Mouse (Mus musculus) layer of hippocampus, adult 8-10 months (tissue): ENCODE data around the gene Frem2. TPM values are rescaled to one million over a fixed set of nuclear protein-coding genes. Genes with fewer than 3 reads are reported as not detected.

ENCODE experiments used
- DNase-seq, 2 experiments: peaks; one replicate each; pipeline ENCODE4 v3.0.0; 2022; ENCODE audit warnings: low spot score in 2 of 2
- total RNA-seq, 4 experiments: library from RNA; stranded (reverse); gene quantifications; 2 replicates each; pipeline ENCODE4 v1.2.4; 2022

Frem2 gene
- total RNA-seq = 1 to 10 TPM; 2.4 to 2.9 (median 2.8) TPM

GRCm38 (mm10) chr3:53656878-53657561 lies at the start of gene Frem2:
Gene Frem2, minus strand, starts transcription at chr3:53657355.
- DNase-seq = peak; percentile 36 to 46

GRCm38 (mm10) chr3:53705992-53706495 lies 48.9 kb upstream of the Frem2 start:
- DNase-seq = no peak

GRCm38 (mm10) chr3:53703126-53703505 lies 46.0 kb upstream of the Frem2 start:
- DNase-seq = peak in 1 of 2 experiments; percentile 8

DNA sequence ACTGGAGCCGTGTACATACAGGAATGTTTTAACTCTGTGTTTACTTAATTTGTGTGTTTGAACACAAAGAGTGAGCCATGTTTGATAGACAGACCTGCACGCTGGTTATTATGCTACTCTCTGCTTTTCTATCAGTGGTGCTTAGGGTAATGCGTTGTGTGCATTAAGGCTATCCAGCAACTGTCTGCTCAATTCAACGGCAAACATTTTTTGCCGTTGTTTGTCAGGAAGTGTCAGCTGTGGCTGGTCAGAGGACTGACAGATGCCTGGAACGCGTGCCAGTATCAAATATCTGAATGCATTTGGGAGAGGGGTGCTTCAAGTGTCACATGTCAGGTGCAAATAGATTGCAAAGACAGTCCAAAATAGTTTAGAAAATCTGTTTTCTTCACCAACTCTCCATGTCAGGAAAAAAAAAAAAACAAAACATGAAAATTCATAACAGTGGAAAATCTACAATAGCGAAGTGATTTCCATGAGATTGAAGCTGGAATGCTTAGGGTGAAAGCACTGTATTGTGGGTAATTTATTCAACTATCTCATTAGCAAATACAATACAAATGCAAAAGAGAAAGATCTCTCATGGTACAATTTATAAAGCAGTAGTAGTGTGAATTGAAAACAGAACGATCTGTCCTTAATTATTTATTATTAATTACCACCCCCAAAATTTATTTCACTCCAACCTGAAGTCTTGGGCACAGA lies 45.4 kb upstream of the Frem2 start:
- no peak for DNase-seq

GRCm38 (mm10) chr3:53701940-53702339 lies 44.8 kb upstream of the Frem2 start:
- DNase-seq = no peak

DNA sequence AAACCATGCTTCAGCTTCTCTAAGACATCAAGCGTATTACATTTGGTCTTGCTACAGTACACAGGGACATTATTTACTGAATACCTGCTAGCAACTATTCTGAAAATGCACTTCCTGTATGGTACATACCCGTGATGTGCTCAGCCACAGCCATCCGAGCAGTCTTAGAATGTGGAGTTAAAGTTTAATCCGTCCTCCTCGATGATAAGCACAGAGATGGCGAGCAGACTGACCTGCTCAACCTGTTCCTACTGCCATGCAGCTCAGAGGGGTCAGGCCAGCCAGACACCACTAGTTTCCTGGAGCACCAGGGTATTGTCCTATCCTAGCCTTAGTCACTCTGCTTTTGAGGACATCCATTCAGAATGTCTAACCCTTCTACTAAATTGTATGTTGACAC lies 30.6 kb upstream of the Frem2 start:
- DNase-seq = no peak

DNA sequence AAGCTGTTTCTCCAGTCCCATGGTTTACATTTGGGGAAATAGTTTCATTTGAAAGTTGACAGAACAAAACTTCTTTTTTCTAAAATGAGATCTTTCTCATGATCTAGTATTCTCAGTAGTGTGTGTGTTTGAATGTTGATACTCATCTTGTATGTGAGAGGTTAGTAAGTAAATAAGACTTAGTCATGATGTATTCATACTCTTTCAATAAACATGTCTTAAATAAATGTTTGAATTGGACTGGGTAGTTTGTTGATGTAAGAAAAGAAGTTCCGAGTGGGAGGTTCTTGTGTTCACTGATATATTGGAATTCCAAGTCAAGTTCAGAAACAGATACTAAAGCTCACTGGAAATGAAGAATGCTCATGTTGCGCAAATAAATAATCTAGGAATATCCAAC lies 25.1 kb upstream of the Frem2 start:
- no peak for DNase-seq

- no peak for DNase-seq
Measured at GRCm38 (mm10) chr3:53680816-53681215, 23.7 kb upstream of the Frem2 start.

GRCm38 (mm10) chr3:53674225-53674624 lies 17.1 kb upstream of the Frem2 start:
- no peak for DNase-seq

DNA sequence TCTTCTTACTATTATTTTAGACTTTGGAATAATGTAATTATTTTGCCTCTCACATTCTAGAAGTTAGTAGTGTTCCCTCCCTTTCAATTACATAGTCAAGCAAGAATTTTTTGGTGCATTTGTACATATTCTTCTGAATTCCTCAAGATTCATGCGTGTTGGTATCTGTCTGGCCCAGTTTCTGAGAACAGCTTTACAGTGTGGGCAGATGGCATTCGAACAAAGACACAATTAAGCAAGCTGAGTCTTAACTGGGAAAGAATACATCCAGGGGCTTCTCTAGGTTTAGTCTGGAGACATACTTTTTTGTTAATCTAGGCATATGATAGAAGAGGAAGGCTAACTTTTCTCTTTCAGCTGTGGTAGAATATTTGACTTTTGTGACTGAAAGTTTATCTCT lies 12.6 kb upstream of the Frem2 start:
- DNase-seq = peak; percentile 17 to 31

DNA sequence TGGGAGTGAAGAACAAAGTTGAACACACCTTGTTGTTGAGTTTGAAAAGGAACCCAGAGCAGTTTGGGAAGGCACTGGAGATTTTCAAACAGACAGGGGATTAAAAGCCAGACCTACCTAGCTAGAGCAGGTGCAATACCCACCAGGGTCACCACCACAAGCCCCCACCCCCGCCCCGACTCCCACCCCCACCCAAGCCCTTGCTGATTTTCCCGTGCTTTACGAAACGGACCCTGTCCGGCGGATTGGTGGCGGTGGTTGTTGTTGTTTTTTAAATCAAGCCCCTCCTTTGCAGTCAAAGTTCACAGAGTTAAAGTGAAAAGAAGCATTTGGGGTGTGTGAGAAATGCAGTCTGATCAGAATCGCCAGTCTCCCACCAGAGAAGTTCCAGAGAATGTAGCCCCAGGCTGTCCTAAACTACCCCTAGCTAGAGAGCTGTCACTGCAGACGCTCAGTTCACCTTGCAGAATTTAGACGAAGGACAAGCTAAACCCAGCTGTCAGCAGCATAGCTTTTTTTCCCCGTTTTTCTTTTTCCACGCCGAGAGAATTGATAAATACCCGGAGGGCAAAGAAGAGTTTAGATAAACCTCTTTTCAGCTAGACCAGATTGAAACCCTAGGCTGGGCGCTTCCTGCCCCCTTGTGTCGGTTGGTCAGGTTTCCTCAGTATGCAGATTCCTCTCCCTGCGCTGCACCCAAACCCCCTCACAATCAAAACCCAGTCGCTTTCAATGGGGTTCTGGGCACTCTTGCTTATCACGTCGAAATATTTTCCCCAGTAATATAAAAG lies 784 bp upstream of the Frem2 start:
- peak in 1 of 2 experiments; percentile 21 for DNase-seq

- DNase-seq = no peak
Measured at GRCm38 (mm10) chr3:53656328-53656877, 752 bp downstream of the Frem2 start.

DNA sequence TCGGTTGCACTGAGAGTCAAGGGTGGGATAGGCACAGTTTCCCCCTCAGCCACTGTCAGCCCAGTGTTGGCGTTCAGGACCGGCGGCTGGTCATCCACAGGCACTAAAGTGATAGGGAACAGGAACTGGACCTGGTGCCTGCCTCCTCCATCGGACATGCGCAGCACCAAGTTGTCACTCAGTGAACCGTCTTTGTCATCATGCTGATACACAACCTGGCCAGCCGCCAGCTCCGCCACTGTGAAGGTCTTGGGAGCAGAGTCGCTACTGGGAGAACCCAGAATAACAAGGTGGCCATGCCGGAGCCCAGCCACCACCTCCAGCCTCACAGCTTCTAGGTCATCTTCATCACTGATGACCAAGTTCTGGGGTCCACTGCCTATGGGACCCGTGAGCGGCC lies 1.8 kb downstream of the Frem2 start:
- DNase-seq = no peak

DNA sequence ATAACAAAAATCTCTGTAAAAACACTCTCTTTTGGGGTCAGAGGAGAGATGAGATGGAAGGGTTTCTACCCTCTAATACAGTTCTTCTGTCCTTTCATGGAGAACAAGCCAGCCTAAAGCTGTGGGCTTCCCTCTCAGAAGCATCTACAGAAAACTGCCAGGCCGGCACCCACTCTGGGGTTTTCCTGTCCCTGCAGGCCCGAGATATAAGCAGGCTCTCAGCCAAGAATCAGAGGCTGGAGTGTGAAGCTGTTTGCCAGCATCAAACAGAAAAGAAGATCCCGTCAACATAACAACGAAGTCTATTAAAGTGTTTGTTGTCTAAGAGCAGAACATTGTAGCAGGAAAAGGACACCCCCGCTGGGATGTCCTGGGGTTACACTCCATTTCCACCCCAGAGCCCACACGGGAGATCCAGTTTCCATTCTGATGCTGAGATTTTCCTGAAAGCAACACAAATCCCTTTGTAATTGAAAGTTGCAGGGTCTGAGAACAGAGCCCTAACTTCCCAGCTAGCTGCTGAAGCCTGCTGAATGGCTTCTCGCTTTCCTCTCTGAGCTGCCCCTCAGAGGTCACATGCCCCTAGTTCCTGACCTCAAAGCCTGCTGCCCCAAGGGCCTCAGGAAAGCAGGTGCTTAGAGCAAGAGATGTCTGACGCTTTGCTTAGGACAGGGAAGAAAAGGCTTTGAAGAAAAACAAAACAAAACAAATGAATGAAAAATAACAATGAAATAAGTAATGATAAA lies 7.0 kb downstream of the Frem2 start:
- DNase-seq = no peak

DNA sequence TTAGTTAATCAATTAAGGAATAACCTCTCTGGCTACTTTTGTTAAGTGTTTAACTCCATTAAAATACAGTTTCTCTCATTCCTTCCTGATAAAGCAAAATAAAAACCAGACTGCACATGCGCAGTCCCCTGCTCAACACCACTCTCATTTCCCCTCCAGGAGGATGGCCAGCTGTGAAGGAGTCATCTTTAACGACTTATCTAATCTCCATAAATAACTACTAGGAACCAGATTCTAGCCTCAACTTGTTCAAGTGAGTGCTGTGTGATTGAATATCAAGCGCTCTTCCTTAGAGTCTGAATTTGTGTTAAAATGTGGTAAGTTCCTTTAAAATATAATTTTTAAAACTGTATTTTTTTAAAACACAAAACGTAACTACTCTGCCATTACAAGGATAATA lies 7.7 kb downstream of the Frem2 start:
- no peak for DNase-seq

DNA sequence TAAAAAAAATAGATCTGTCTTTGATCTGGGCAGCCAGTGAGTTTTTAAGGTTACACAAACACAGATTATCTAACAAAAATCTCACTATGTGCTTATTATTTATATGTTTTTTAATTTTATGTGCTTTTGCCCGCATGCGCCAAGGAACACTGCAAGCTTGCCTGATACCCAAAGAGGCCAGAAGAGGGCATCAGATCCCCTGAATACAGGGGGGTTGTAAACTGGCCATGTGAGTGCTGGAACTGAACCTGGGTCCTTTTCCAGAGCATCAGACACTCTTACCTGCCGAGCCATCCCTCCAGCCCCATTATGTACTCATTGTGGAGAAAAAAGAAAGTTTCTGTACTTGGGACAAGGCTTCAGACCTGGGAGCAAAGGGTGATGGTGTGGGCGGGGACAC lies 8.3 kb downstream of the Frem2 start:
- DNase-seq = no peak

DNA sequence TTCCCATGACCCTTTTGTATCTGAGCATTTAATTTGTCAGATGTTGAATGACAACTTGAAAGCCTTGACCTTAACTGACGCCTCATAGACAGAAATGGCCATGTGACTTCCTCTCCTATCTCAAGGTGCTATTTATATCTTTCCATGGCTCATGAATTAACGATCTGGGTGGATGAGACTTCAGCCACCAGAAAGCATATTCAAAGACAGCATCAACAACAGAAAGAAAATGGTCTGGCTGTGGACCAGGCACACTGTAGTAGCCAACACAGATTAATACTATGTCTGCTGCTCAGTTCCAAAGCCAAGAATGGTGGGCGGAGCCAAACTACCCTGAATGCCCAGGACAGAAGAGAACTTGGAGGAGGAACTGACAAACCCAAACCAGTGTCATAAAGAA lies 21.2 kb downstream of the Frem2 start:
- no peak for DNase-seq

GRCm38 (mm10) chr3:53631126-53631525 lies 26.0 kb downstream of the Frem2 start:
- DNase-seq = no peak

GRCm38 (mm10) chr3:53630630-53631029 lies 26.5 kb downstream of the Frem2 start:
- DNase-seq = no peak

- no peak for DNase-seq
Measured at GRCm38 (mm10) chr3:53629966-53630365, 27.2 kb downstream of the Frem2 start.

DNA sequence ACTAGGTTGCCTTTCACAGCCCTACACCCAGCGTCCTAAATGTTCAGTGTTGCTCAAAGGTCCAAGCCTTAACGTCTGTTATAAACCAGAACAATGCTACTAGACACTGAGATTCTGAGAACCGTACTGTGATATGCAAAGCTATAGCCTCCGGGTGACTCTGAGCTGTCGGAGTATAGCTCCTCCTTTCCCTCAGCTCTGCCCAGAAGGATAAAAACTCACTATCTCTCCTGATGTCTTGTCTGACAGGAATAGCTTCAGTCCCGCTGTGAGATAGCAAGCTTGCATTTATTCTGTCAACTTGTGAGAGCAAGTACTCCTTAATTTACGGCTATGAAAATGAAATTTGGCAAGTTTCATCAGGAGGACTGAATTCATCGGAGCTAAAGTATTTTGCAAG lies 33.9 kb downstream of the Frem2 start:
- no peak for DNase-seq
